Mouse (Mus musculus): ENCODE results near the gene Apoh.

- TF ChIP-seq POLR2A (IDR thresholded peaks at IDR 0.05; ENCODE audit: borderline replicate concordance, insufficient read depth, low read length) (no peak), CTCF (IDR thresholded peaks at IDR 0.05; ENCODE audit: borderline replicate concordance, insufficient read depth, low read depth, low read length) (no peak)
These were observed 48.8 kb upstream of the Apoh start for GRCm38 (mm10) chr11:108294305-108294813.
